Mouse (Mus musculus): ENCODE data around the gene Dnaja2.

GRCm38 (mm10) chr8:85500955-85501685 is 54.0 kb downstream of the Dnaja2 start:
- no peak for TF ChIP-seq CHD2 (IDR thresholded peaks at IDR 0.05; ENCODE audit: low read depth, low read length)
- no peak for TF ChIP-seq HCFC1 (IDR thresholded peaks at IDR 0.05; ENCODE audit: borderline replicate concordance, insufficient read depth, low read length)
- no peak for TF ChIP-seq MAFK (IDR thresholded peaks at IDR 0.05; ENCODE audit: insufficient read depth, low read depth, low read length)
- no peak for TF ChIP-seq ZNF384 (IDR thresholded peaks at IDR 0.05; ENCODE audit: low read depth, low read length)

Data from ES-E14 (cell line).